Mouse (Mus musculus) heart, embryonic 14.5 days (tissue): ENCODE results near the gene Arf3. TPM values are rescaled to one million over a fixed set of nuclear protein-coding genes. Genes with fewer than 3 reads are reported as not detected.

ENCODE experiments used
- ATAC-seq: fragments of 200-750 bp; cut with Nextera tagmentation; 2 replicates; pipeline ENCODE4 v1.8.0; 2017; ENCODE audit warnings: low read depth, moderate TSS enrichment; ENCODE audit not compliant: insufficient number of reproducible peaks, insufficient read depth, low FRiP score
- H3K27ac ChIP-seq, 2 experiments: fragments of 200-500 bp in 1 of 2; fragments of 300-500 bp in 1 of 2; sonication (generic) in 1 of 2; replicated peaks in 1 of 2; 2 replicates each; pipeline ENCODE4 v1.5.1; 2012 to 2014; ENCODE audit warnings: low read depth in 2 of 2, low read length in 2 of 2, control low read depth in 1 of 2, mild to moderate bottlenecking in 1 of 2, mixed read lengths in 1 of 2; ENCODE audit not compliant: control insufficient read depth in 1 of 2, insufficient read depth in 1 of 2
- H3K27me3 ChIP-seq: fragments of 300-500 bp; sonication (generic); 2 replicates; pipeline ENCODE4 v1.6.1; 2014; ENCODE audit warnings: mild to moderate bottlenecking, low read length, control low read depth; ENCODE audit not compliant: control insufficient read depth, insufficient read depth
- H3K36me3 ChIP-seq: fragments of 300-500 bp; sonication (generic); 2 replicates; pipeline ENCODE4 v1.6.1; 2014; ENCODE audit warnings: mild to moderate bottlenecking, control low read depth, low read length, mixed read lengths; ENCODE audit not compliant: control insufficient read depth, insufficient read depth
- H3K4me1 ChIP-seq, 2 experiments: fragments of 200-500 bp in 1 of 2; fragments of 300-500 bp in 1 of 2; sonication (generic) in 1 of 2; 2 replicates each; pipeline ENCODE4 v1.6.1; 2012 to 2014; ENCODE audit warnings: low read length in 2 of 2, control low read depth in 1 of 2, mixed read lengths in 1 of 2; ENCODE audit not compliant: control insufficient read depth in 2 of 2, insufficient read depth in 2 of 2
- H3K4me2 ChIP-seq: fragments of 300-500 bp; sonication (generic); 2 replicates; pipeline ENCODE4 v1.6.1; 2014; ENCODE audit warnings: mild to moderate bottlenecking, low read length
- H3K4me3 ChIP-seq, 2 experiments: fragments of 200-500 bp in 1 of 2; fragments of 300-500 bp in 1 of 2; sonication (generic) in 1 of 2; 2 replicates each; pipeline ENCODE4 v1.5.1; 2012 to 2014; ENCODE audit warnings: low read length in 2 of 2, mild to moderate bottlenecking in 2 of 2, control low read depth in 1 of 2, low read depth in 1 of 2, moderate library complexity in 1 of 2; ENCODE audit not compliant: control insufficient read depth in 1 of 2, insufficient read depth in 1 of 2
- H3K9ac ChIP-seq: fragments of 300-500 bp; sonication (generic); 2 replicates; pipeline ENCODE4 v1.6.1; 2014; ENCODE audit warnings: mild to moderate bottlenecking, low read length
- H3K9me3 ChIP-seq: fragments of 300-500 bp; sonication (generic); 2 replicates; pipeline ENCODE4 v1.6.1; 2016; ENCODE audit warnings: low read length, control low read depth; ENCODE audit not compliant: control insufficient read depth
- WGBS: fragments of 180-500 bp; shearing (Covaris S2); extraction: QIAGEN DNeasy Blood & Tissue Kit; methylation state at CpG from one replicate; pipeline ENCODE4 v1.1.7; 2014; 5-methylcytosine and 5-hydroxymethylcytosine counted together
- polyA plus RNA-seq: library from polyadenylated mRNA; unstranded; fragments of >200 nt; fragmentation: Nextera tagmentation; extraction: Ambion mirVana; gene quantifications from 2 replicates; pipeline ENCODE4 v1.2.1, GENCODE M21; 2014

Arf3 gene
- polyA plus RNA-seq, 1 experiment from 2014 or later: 31.9 TPM

DNA sequence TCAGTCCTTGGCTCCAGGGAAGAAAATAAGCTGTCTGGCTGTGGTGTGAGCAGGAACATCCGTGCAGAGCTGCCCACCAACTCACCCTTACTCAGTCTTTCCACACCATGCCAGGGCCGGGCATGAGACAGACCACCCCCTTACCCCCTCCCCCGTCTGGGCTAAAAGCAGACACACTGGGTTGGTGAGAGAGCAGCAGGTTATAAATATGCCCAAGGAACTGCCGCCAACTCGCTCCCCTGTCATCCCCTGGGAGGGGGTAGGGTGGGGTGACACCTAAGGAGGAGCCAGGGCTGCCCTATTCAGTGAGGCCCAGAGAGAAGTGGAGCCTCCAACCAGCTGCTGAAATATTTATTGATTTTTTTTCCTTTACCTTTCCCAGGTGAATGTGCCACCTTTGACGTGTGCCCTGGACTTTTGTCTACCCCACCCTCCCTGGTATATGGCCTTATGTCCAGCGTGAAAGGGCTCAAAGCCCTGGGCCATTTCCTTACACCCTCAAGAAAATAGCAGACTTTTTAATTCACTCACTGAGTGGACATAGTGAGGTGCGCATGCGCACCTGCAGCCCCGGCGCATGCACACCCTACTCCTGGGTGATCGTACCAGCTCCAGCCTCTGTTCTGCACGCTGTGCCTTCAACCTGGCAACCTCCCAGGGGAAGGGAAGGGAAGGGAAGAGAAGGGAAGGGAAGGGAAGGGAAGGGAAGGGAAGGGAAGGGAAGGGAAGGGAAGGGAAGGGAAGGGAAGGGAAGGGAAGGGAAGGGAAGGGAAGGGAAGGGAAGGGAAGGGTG lies 34.0 kb upstream of the Arf3 start:
- no peak overlapping the region for H3K9ac ChIP-seq
- H3K36me3 ChIP-seq: no peaks in the 10 kb centered on the region
- H3K27ac ChIP-seq: no peak overlapping the region
- no peak for ATAC-seq
- H3K4me1 ChIP-seq: peaks cover 7 to 25% of the 10 kb centered on the region in 2 experiments; a peak in 3 of 4 replicates
- 0 out of 4 replicates have a peak overlapping the region, but pooled peaks of 1 of the 2 experiments have one; percentile 0 for H3K4me3 ChIP-seq
- H3K9me3 ChIP-seq: no peaks in the 10 kb centered on the region
- 7% methylated on average over 13 of the region's 13 CpGs for WGBS
- H3K27me3 ChIP-seq: peaks cover 99% of the 10 kb centered on the region
- H3K4me2 ChIP-seq: peak overlapping the region; percentile 35

DNA sequence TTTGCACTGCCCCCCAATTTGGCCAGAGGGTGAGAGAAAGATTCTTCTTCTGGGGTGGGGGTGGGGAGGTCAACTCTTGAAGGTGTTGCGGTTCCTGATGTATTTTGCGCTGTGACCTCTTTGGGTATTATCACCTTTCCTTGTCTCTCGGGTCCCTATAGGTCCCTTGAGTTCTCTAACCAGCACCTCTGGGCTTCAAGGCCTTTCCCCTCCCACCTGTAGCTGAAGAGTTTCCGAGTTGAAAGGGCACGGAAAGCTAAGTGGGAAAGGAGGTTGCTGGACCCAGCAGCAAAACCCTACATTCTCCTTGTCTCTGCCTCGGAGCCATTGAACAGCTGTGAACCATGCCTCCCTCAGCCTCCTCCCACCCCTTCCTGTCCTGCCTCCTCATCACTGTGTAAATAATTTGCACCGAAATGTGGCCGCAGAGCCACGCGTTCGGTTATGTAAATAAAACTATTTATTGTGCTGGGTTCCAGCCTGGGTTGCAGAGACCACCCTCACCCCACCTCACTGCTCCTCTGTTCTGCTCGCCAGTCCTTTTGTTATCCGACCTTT lies 30.2 kb upstream of the Arf3 start:
- no peak for ATAC-seq
- Histone ChIP-seq H3K27me3 (peaks cover 99% of the 10 kb centered on the region), H3K27ac (no peak overlapping the region), H3K36me3 (no peaks in the 10 kb centered on the region), H3K4me3 (peak overlapping the region in 1 of 2 experiments; percentile 18; a peak in 1 of 4 replicates), H3K4me2 (no peak overlapping the region), H3K9me3 (no peaks in the 10 kb centered on the region), H3K4me1 (peaks cover 7 to 45% of the 10 kb centered on the region in 2 experiments; a peak in 3 of 4 replicates), H3K9ac (no peak overlapping the region)
- whole genome bisulfite sequencing: 6% methylated on average over 13 of the region's 13 CpGs

DNA sequence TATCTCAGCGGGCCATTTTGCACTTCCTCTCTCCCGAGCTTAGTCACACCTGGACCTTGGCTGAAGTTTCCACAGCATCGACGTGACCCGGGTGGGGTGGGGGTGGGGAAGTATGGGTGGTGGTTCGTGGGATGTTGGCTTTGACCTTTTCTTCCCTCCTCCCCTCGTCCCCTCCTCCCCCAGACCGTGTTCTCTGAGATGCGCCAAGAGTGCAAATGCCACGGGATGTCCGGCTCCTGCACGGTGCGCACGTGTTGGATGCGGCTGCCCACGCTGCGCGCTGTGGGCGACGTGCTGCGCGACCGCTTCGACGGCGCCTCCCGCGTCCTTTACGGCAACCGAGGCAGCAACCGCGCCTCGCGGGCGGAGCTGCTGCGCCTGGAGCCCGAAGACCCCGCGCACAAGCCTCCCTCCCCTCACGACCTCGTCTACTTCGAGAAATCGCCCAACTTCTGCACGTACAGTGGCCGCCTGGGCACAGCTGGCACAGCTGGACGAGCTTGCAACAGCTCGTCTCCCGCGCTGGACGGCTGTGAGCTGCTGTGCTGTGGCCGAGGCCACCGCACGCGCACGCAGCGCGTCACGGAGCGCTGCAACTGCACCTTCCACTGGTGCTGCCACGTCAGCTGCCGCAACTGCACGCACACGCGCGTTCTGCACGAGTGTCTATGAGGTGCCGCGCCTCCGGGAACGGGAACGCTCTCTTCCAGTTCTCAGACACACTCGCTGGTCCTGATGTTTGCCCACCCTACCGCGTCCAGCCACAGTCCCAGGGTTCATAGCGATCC lies 29.4 kb upstream of the Arf3 start:
- Histone ChIP-seq H3K27me3 (peaks cover 99% of the 10 kb centered on the region), H3K9me3 (no peaks in the 10 kb centered on the region), H3K4me3 (peak overlapping the region in 1 of 2 experiments; percentile 18; a peak in 2 of 4 replicates), H3K4me1 (peaks cover 7 to 45% of the 10 kb centered on the region in 2 experiments; a peak in 3 of 4 replicates), H3K4me2 (peak overlapping the region; percentile 43), H3K36me3 (no peaks in the 10 kb centered on the region), H3K27ac (no peak overlapping the region), H3K9ac (no peak overlapping the region)
- ATAC-seq: no peak
- under 1% methylated on average over 71 of the region's 75 CpGs for WGBS

DNA sequence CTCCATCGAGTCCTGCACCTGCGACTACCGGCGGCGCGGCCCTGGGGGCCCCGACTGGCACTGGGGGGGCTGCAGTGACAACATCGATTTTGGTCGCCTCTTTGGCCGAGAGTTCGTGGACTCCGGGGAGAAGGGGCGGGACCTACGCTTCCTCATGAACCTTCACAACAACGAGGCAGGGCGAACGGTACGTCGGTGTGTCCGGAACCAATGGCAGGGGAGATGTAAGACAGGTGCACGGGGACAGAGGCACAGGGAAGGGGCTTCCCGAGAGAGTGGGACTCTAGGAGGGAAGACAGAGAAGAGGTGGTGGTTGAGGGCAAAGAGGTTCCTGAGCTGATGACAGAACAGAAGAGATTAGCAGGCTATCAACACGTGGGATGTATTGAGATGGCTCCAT lies 28.8 kb upstream of the Arf3 start:
- no peaks in the 10 kb centered on the region for H3K9me3 ChIP-seq
- no peaks in the 10 kb centered on the region for H3K36me3 ChIP-seq
- ATAC-seq: no peak
- no peak overlapping the region for H3K9ac ChIP-seq
- 2% methylated on average over 23 of the region's 23 CpGs for WGBS
- H3K27ac ChIP-seq: no peak overlapping the region
- H3K4me1 ChIP-seq: peaks cover 3 to 39% of the 10 kb centered on the region in 2 experiments; a peak in 3 of 4 replicates
- H3K27me3 ChIP-seq: peaks cover 100% of the 10 kb centered on the region
- H3K4me3 ChIP-seq: peak overlapping the region in 1 of 2 experiments; percentile 31; a peak in 1 of 4 replicates
- H3K4me2 ChIP-seq: peak overlapping the region; percentile 57; the same call in 1 of the 2 replicates

DNA sequence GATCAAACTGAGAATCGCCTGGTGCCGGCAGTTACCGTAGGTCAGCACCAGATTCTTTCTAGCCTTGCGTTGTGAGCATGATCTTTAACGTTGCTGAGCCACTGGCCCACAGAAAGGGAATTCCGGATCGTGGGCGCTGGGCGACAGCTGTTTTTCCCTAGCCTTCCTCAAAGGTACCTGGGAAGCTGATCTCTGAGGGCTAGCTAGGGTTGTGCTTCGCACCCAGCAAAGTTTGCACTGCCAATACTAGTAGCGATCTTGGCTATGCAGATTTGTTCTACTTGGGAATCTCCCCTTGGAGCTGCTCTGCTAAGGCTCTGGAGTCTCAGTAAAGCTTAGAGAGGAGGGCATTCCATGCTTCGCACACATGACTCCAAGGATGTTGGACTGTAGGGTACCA lies 28.2 kb upstream of the Arf3 start:
- no peak overlapping the region for H3K27ac ChIP-seq
- H3K4me1 ChIP-seq: peaks cover 0 to 34% of the 10 kb centered on the region in 2 experiments; a peak in 3 of 4 replicates
- peak overlapping the region; percentile 14; the same call in 1 of the 2 replicates for H3K9ac ChIP-seq
- WGBS: 1% methylated on average over 12 of the region's 12 CpGs
- peak overlapping the region; percentile 57 for H3K4me2 ChIP-seq
- peaks cover 100% of the 10 kb centered on the region for H3K27me3 ChIP-seq
- peak overlapping the region; percentile 20 to 31 for H3K4me3 ChIP-seq
- no peak for ATAC-seq
- H3K9me3 ChIP-seq: no peaks in the 10 kb centered on the region
- no peaks in the 10 kb centered on the region for H3K36me3 ChIP-seq

DNA sequence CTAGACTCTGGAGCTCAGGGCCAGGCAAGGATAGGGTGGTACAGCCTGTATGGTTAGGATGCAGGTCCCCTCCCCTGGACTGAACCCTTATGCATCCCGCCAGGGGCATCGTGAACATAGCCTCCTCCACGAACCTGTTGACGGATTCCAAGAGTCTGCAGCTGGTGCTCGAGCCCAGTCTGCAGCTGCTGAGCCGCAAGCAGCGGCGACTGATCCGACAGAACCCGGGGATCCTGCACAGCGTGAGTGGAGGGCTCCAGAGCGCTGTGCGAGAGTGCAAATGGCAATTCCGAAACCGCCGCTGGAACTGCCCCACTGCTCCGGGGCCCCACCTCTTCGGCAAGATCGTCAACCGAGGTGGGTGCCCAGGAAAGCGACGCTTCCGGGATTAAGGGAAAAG lies 27.7 kb upstream of the Arf3 start:
- H3K4me2 ChIP-seq: peak overlapping the region; percentile 57
- ATAC-seq: no peak
- H3K4me3 ChIP-seq: peak overlapping the region; percentile 20 to 31
- H3K27ac ChIP-seq: no peak overlapping the region
- peaks cover 2% of the 10 kb centered on the region; the same call in 1 of the 2 replicates for H3K9me3 ChIP-seq
- H3K27me3 ChIP-seq: peaks cover 95% of the 10 kb centered on the region
- H3K4me1 ChIP-seq: peaks cover 0 to 34% of the 10 kb centered on the region in 2 experiments; a peak in 3 of 4 replicates
- H3K9ac ChIP-seq: peak overlapping the region; percentile 14; the same call in 1 of the 2 replicates
- WGBS: 1% methylated on average over 23 of the region's 23 CpGs
- H3K36me3 ChIP-seq: no peaks in the 10 kb centered on the region
